Mouse (Mus musculus): ENCODE data around the gene Inpp5a. TPM values are rescaled to one million over a fixed set of nuclear protein-coding genes. Genes with fewer than 3 reads are reported as not detected.

Inpp5a gene
- polyA plus RNA-seq, 1 experiment = 37.8 TPM

DNA sequence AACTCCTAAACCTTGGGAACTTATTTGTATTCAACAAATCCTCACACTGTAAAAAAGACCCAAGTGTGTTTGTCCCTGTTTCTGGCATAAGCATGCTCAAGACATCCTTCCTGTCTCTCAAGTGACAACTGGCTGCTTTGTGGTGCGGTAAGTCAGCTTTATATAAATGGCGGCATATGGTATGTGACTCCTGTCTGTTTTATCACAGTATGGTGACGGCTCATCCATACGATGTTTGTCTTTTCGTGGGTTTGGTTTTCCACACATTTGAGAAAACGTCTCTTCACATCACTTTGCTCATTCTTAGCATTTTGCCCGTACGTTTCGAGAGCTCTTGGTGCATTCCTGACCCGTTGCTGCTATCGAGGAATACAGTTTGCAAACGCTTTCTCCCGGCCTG lies 233.7 kb downstream of the Inpp5a start:
- TF ChIP-seq TCF3 (IDR thresholded peaks at IDR 0.05; ENCODE audit: insufficient read length, low read depth) = no peak
- H3K4me2 ChIP-seq (ENCODE audit: low read depth) = no peak overlapping the region
- H3K36me3 ChIP-seq (ENCODE audit: control insufficient read depth, insufficient read depth) = no peaks in the 10 kb centered on the region
- no peak overlapping the region for H3ac ChIP-seq (ENCODE audit: control insufficient read depth, insufficient read length)
- no peaks in the 10 kb centered on the region for H3K79me2 ChIP-seq (ENCODE audit: control insufficient read depth, insufficient read depth)
- H3K27me3 ChIP-seq (ENCODE audit: control insufficient read depth, insufficient read depth, insufficient read length) = peaks cover 46% of the 10 kb centered on the region
- no peak overlapping the region for H3K4me3 ChIP-seq

DNA sequence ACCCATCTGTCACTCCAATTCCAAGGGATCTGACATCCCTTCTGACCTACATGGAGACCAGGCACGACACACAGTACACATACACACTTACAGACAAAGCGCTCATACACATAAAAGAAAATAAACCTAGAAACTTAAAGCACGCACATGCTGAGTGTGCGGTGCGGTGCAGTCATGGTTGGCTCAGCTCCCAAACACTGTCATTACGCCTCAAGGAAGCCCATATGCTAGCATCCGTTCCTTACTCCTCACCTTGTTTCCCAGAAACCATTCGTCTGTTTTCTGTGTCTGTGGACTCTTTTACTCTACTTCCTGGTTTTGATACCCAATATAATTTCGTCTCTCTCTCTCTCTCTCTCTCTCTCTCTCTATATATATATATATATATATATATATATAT lies 236.2 kb downstream of the Inpp5a start:
- Histone ChIP-seq H3K36me3 (ENCODE audit: control insufficient read depth, insufficient read depth) (no peaks in the 10 kb centered on the region), H3K4me3 (no peak overlapping the region), H3K79me2 (ENCODE audit: control insufficient read depth, insufficient read depth) (no peaks in the 10 kb centered on the region), H3ac (ENCODE audit: control insufficient read depth, insufficient read length) (no peak overlapping the region), H3K4me2 (ENCODE audit: low read depth) (no peak overlapping the region), H3K27me3 (ENCODE audit: control insufficient read depth, insufficient read depth, insufficient read length) (peaks cover 38% of the 10 kb centered on the region)
- no peak for TF ChIP-seq REST (IDR thresholded peaks at IDR 0.05; ENCODE audit: insufficient read depth, insufficient read length)
- TF ChIP-seq USF1 (IDR thresholded peaks at IDR 0.05; ENCODE audit: low read depth) = no peak
- no peak for TF ChIP-seq CEBPB (IDR thresholded peaks at IDR 0.05; ENCODE audit: insufficient read depth, poor library complexity, severe bottlenecking)

Other genes starting within 250 kb of the Inpp5a start
- 7.9 TPM for gene Lrrc27, start 176.1 kb upstream of the Inpp5a start, polyA plus RNA-seq (2012; fragmentation: generic; extraction: Trizol)
- gene Stk32c, start 175.8 kb upstream of the Inpp5a start, polyA plus RNA-seq (2012; fragmentation: generic; extraction: Trizol) = 1.0 TPM
- gene Pwwp2b, start 140.6 kb upstream of the Inpp5a start, polyA plus RNA-seq (2012; fragmentation: generic; extraction: Trizol) = 9.6 TPM
- not detected for gene Nkx6-2, start 193.7 kb downstream of the Inpp5a start, polyA plus RNA-seq (2012; fragmentation: generic; extraction: Trizol)

Data from myocyte (in vitro differentiated cells).